Mouse (Mus musculus) liver, embryonic 14.5 days (tissue): ENCODE data around the gene Zfp324.

Source experiments
- CTCF ChIP-seq: IDR thresholded peaks from 2 replicates; pipeline ENCODE4 v1.5.1; 2016; ENCODE audit warnings: antibody characterized with exemption, low read depth, control low read depth
- EP300 ChIP-seq: IDR thresholded peaks from 2 replicates; pipeline ENCODE4 v1.6.1; 2016; ENCODE audit warnings: antibody characterized with exemption, low read depth

- TF ChIP-seq CTCF = no peak
- no peak for TF ChIP-seq EP300
Observed at GRCm38 (mm10) chr7:12921318-12921704, 44.3 kb upstream of the Zfp324 start.
